13 mouse cellular contexts compared by ENCODE assay signal in genomic region chr11:97816176-97816575, GRCm38 (mm10). TPM values are rescaled to one million over a fixed set of nuclear protein-coding genes. Genes with fewer than 3 reads are reported as not detected.
A peak's percentile ranks its signal among the peaks of the same experiment; 100 is the strongest.
DNase-seq lines count a peak whose midpoint lies in the region; ATAC-seq and TF ChIP-seq lines count a peak whose summit lies in the region.
"Had no signal": no experiment of that assay in that cellular context is flagged by ENCODE, and none has a peak within 500 bp of the region (broad histone marks: within the 10 kb centered on the region; RNA-seq: fewer than 3 reads in every experiment).

No protein-coding gene starts in this region.

- H3K36me3 ChIP-seq in heart, embryonic 15.5 days, result peaks cover 22% of the 10 kb centered on the region
- peaks cover 73% of the 10 kb centered on the region for H3K36me3 ChIP-seq in lung, embryonic 14.5 days (ENCODE audit: insufficient read depth)
- H3K36me3 ChIP-seq in embryonic facial prominence, embryonic 13.5 days, result peaks cover 80% of the 10 kb centered on the region
- H3K36me3 ChIP-seq in stomach, embryonic 14.5 days (ENCODE audit: control insufficient read depth, insufficient read depth, low read length), result peaks cover 40% of the 10 kb centered on the region

- no peak for TF ChIP-seq CTCF in lung, embryonic 14.5 days (IDR thresholded peaks at IDR 0.05; ENCODE audit: low read depth)

- DNase-seq in heart, postnatal 10 days, result no peak
- DNase-seq in lung, embryonic 14.5 days, result no peak
- DNase-seq in lung, adult 18-20 months, result no peak
- DNase-seq in adrenal gland, adult (ENCODE audit: inconsistent age in 2 of 2, low spot score in 1 of 2), result no peak
- no peak for DNase-seq in frontal cortex, postnatal 25 days (ENCODE audit: low spot score in 2 of 2)
- DNase-seq: gastrocnemius, postnatal 25 days; kidney, postnatal 36 days; lung, postnatal 36 days; thymus, postnatal 14 days had no signal

- ATAC-seq in heart, embryonic 15.5 days (replicated peaks; ENCODE audit: insufficient number of reproducible peaks, insufficient read depth, low FRiP score, low read depth), result no peak
- ATAC-seq in lung, embryonic 14.5 days (ENCODE audit: insufficient read depth), result no peak
- no peak for ATAC-seq in embryonic facial prominence, embryonic 13.5 days (ENCODE audit: insufficient number of reproducible peaks, insufficient read depth, low FRiP score, low TSS enrichment, low read depth)
- no peak for ATAC-seq in stomach, embryonic 14.5 days (ENCODE audit: insufficient number of reproducible peaks, insufficient read depth, low FRiP score, low read depth)

- H3K27ac ChIP-seq in heart, embryonic 15.5 days, result 0 out of 2 replicates have a peak overlapping the region, but pooled peaks have one; percentile 19
- H3K27ac ChIP-seq in lung, embryonic 14.5 days (ENCODE audit: low read depth), result peak overlapping the region; percentile 20; the same call in 1 of the 2 replicates
- peak overlapping the region; percentile 58; the same call in 1 of the 2 replicates for H3K27ac ChIP-seq in embryonic facial prominence, embryonic 13.5 days
- H3K27ac ChIP-seq in stomach, embryonic 14.5 days (ENCODE audit: low read length), result no peak overlapping the region; the same call in 1 of the 2 replicates

- WGBS in heart, embryonic 15.5 days, result 64% methylated on average over 5 of the region's 5 CpGs
- 73% methylated on average over 5 of the region's 5 CpGs for WGBS in lung, embryonic 14.5 days
- 51% methylated on average over 5 of the region's 5 CpGs for WGBS in embryonic facial prominence, embryonic 13.5 days
- whole genome bisulfite sequencing in stomach, embryonic 14.5 days, result 49% methylated on average over 5 of the region's 5 CpGs

- no peak overlapping the region for H3K4me3 ChIP-seq in heart, embryonic 15.5 days
- no peak overlapping the region for H3K4me3 ChIP-seq in lung, embryonic 14.5 days (ENCODE audit: low read depth, low read length)
- H3K4me3 ChIP-seq in embryonic facial prominence, embryonic 13.5 days, result no peak overlapping the region
- peak overlapping the region; percentile 7; the same call in 1 of the 2 replicates for H3K4me3 ChIP-seq in stomach, embryonic 14.5 days (ENCODE audit: low read depth, low read length)

- H3K4me2 ChIP-seq in heart, embryonic 15.5 days, result no peak overlapping the region
- H3K4me2 ChIP-seq in lung, embryonic 14.5 days, result no peak overlapping the region
- peak overlapping the region; percentile 10; the same call in 1 of the 2 replicates for H3K4me2 ChIP-seq in embryonic facial prominence, embryonic 13.5 days
- no peak overlapping the region for H3K4me2 ChIP-seq in stomach, embryonic 14.5 days (replicated peaks; ENCODE audit: low read depth, low read length)

- intact Hi-C loops in heart, postnatal 10 days (cut with DNase I), result no loop called here

- no peaks in the 10 kb centered on the region for H3K27me3 ChIP-seq in heart, embryonic 15.5 days
- no peaks in the 10 kb centered on the region for H3K27me3 ChIP-seq in lung, embryonic 14.5 days (ENCODE audit: insufficient read depth, low read length)
- no peaks in the 10 kb centered on the region for H3K27me3 ChIP-seq in embryonic facial prominence, embryonic 13.5 days
- H3K27me3 ChIP-seq in stomach, embryonic 14.5 days (ENCODE audit: control insufficient read depth, insufficient read depth, low read length), result no peaks in the 10 kb centered on the region

- H3K9ac ChIP-seq in heart, embryonic 15.5 days, result peak overlapping the region; percentile 2; the same call in 1 of the 2 replicates
- no peak overlapping the region for H3K9ac ChIP-seq in lung, embryonic 14.5 days
- H3K9ac ChIP-seq in embryonic facial prominence, embryonic 13.5 days, result no peak overlapping the region; the same call in 1 of the 2 replicates
- H3K9ac ChIP-seq in stomach, embryonic 14.5 days (replicated peaks; ENCODE audit: low read depth, low read length), result no peak overlapping the region

- H3K4me1 ChIP-seq in heart, embryonic 15.5 days (replicated peaks), result peaks cover 90% of the 10 kb centered on the region
- H3K4me1 ChIP-seq in lung, embryonic 14.5 days (ENCODE audit: insufficient read depth), result peaks cover 53% of the 10 kb centered on the region
- peaks cover 76% of the 10 kb centered on the region for H3K4me1 ChIP-seq in embryonic facial prominence, embryonic 13.5 days
- H3K4me1 ChIP-seq in stomach, embryonic 14.5 days (ENCODE audit: control insufficient read depth, insufficient read depth, low read length), result peaks cover 58% of the 10 kb centered on the region

- no peaks in the 10 kb centered on the region for H3K9me3 ChIP-seq in heart, embryonic 15.5 days (replicated peaks)
- H3K9me3 ChIP-seq in lung, embryonic 14.5 days (ENCODE audit: low read depth, low read length), result no peaks in the 10 kb centered on the region
- H3K9me3 ChIP-seq in embryonic facial prominence, embryonic 13.5 days, result no peaks in the 10 kb centered on the region
- no peaks in the 10 kb centered on the region for H3K9me3 ChIP-seq in stomach, embryonic 14.5 days (ENCODE audit: control insufficient read depth, low read depth, low read length)

RNA-seq across cellular contexts. Expression of gene Lasp1, which starts 17.4 kb away (rescaled TPM):
- polyA plus RNA-seq in heart, embryonic 15.5 days (2015; fragmentation: Nextera tagmentation; extraction: Ambion mirVana), result 40.3 and 65.5 TPM in 2 replicates
- 10 to 100 TPM; 74.9 to 76.4 TPM for total RNA-seq in heart, postnatal 10 days (2021)
- 110 and 123 TPM in 2 replicates for polyA plus RNA-seq in lung, embryonic 14.5 days (2014; fragmentation: Nextera tagmentation; extraction: Ambion mirVana)
- polyA plus RNA-seq in embryonic facial prominence, embryonic 13.5 days (2015; fragmentation: Nextera tagmentation; extraction: Ambion mirVana), result 122 and 131 TPM in 2 replicates
- 73.2 and 82.0 TPM in 2 replicates for polyA plus RNA-seq in stomach, embryonic 14.5 days (2014; fragmentation: Nextera tagmentation; extraction: Ambion mirVana)

RNA-seq across cellular contexts. Expression of gene B230217C12Rik, which starts 24.4 kb away (rescaled TPM):
- polyA plus RNA-seq in heart, embryonic 15.5 days (2015; fragmentation: Nextera tagmentation; extraction: Ambion mirVana), result 2.9 and 3.4 TPM in 2 replicates
- 1 to 10 TPM in 1 of 2 experiments, under 1 TPM in 1; 0.84 to 1.0 TPM for total RNA-seq in heart, postnatal 10 days (2021)
- 6.1 and 6.8 TPM in 2 replicates for polyA plus RNA-seq in lung, embryonic 14.5 days (2014; fragmentation: Nextera tagmentation; extraction: Ambion mirVana)
- 10.5 and 11.8 TPM in 2 replicates for polyA plus RNA-seq in embryonic facial prominence, embryonic 13.5 days (2015; fragmentation: Nextera tagmentation; extraction: Ambion mirVana)
- 6.4 and 8.3 TPM in 2 replicates for polyA plus RNA-seq in stomach, embryonic 14.5 days (2014; fragmentation: Nextera tagmentation; extraction: Ambion mirVana)

RNA-seq across cellular contexts. Expression of gene Rpl23, which starts 33.9 kb away (rescaled TPM):
- 286 and 399 TPM in 2 replicates for polyA plus RNA-seq in heart, embryonic 15.5 days (2015; fragmentation: Nextera tagmentation; extraction: Ambion mirVana)
- 100 to 1,000 TPM; 677 to 703 TPM for total RNA-seq in heart, postnatal 10 days (2021)
- polyA plus RNA-seq in lung, embryonic 14.5 days (2014; fragmentation: Nextera tagmentation; extraction: Ambion mirVana), result 663 and 721 TPM in 2 replicates
- 596 and 632 TPM in 2 replicates for polyA plus RNA-seq in embryonic facial prominence, embryonic 13.5 days (2015; fragmentation: Nextera tagmentation; extraction: Ambion mirVana)
- polyA plus RNA-seq in stomach, embryonic 14.5 days (2014; fragmentation: Nextera tagmentation; extraction: Ambion mirVana), result 774 and 780 TPM in 2 replicates

RNA-seq across cellular contexts. Expression of gene 1700001P01Rik, which starts 40.5 kb away (rescaled TPM):
- 0.21 and 0.32 TPM in 2 replicates for polyA plus RNA-seq in heart, embryonic 15.5 days (2015; fragmentation: Nextera tagmentation; extraction: Ambion mirVana)
- total RNA-seq in heart, postnatal 10 days (2021), result not detected
- 0.32 TPM in 1 of 2 replicates, not detected in the other for polyA plus RNA-seq in lung, embryonic 14.5 days (2014; fragmentation: Nextera tagmentation; extraction: Ambion mirVana)
- 0.62 and 0.84 TPM in 2 replicates for polyA plus RNA-seq in embryonic facial prominence, embryonic 13.5 days (2015; fragmentation: Nextera tagmentation; extraction: Ambion mirVana)
- 0.43 and 0.59 TPM in 2 replicates for polyA plus RNA-seq in stomach, embryonic 14.5 days (2014; fragmentation: Nextera tagmentation; extraction: Ambion mirVana)
- total RNA-seq: gastrocnemius, postnatal 25 days; heart, postnatal 25 days had no signal

RNA-seq across cellular contexts. Expression of gene Cwc25, which starts 49.8 kb away (rescaled TPM):
- polyA plus RNA-seq in heart, embryonic 15.5 days (2015; fragmentation: Nextera tagmentation; extraction: Ambion mirVana), result 9.5 and 10.5 TPM in 2 replicates
- total RNA-seq in heart, postnatal 10 days (2021), result 10 to 100 TPM; 10.8 to 11.8 TPM
- polyA plus RNA-seq in lung, embryonic 14.5 days (2014; fragmentation: Nextera tagmentation; extraction: Ambion mirVana), result 13.3 and 14.2 TPM in 2 replicates
- 22.5 and 23.3 TPM in 2 replicates for polyA plus RNA-seq in embryonic facial prominence, embryonic 13.5 days (2015; fragmentation: Nextera tagmentation; extraction: Ambion mirVana)
- 14.2 and 16.8 TPM in 2 replicates for polyA plus RNA-seq in stomach, embryonic 14.5 days (2014; fragmentation: Nextera tagmentation; extraction: Ambion mirVana)
